Mouse (Mus musculus) brain, embryonic 14.5 days (tissue): ENCODE data around the gene Adra1b.

Experiments
- CTCF ChIP-seq: fragments of 200-500 bp; IDR thresholded peaks from 2 replicates; pipeline ENCODE4 v1.5.1; 2012; ENCODE audit warnings: inconsistent platforms, mild to moderate bottlenecking, moderate library complexity, borderline replicate concordance; ENCODE audit not compliant: insufficient read depth, insufficient read length; ENCODE audit errors: extremely low read depth
- POLR2A ChIP-seq: fragments of 200-500 bp; IDR thresholded peaks from 2 replicates; pipeline ENCODE4 v1.6.1; 2012; ENCODE audit warnings: mild to moderate bottlenecking, inconsistent platforms, borderline replicate concordance; ENCODE audit not compliant: poor library complexity, insufficient read depth, insufficient read length, severe bottlenecking; ENCODE audit errors: extremely low read depth

DNA sequence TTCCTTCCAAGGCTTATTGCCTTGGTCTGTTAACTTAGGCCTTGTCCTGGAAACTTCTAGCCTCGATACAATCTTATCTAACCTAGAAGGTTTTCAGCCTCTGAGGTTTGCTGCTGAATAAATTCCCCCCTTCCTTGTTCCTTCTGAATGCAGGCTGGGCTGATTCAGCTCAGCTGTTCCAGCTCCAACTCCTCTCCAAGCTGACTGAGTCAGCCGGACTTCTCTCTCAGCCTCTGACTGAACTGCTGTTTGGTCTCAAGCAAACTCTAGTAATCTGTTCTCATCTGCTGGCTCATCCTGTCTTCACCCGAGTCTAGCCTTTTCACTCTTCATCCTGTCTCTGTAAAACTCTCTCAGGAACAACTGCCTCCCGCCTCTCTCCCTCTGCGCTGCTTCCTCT, 121.5 kb downstream of the Adra1b start:
- TF ChIP-seq CTCF (no peak), POLR2A (no peak)
